Comparison of ENCODE assay signal across 8 mouse cellular contexts in the genomic region with DNA sequence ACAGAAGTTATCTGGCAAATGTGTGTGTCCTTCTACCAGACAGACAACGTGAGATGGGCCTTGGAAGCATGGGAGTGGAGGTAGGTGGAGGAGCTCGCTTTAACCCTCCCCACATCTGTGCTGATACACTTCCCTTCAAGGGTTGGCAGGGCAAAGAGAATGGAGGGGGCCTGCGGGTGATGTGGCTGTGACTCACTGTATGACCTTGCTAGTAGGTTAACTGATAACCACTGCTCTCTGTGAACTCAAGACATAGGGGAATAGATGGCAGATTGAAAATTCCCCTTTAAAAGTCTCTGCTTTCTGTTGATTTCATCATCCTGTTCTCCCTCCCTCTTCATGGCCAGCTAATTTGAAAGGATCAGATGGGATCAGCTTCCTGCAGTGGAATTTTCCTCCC. TPM values are rescaled to one million over a fixed set of nuclear protein-coding genes. Genes with fewer than 3 reads are reported as not detected.
DNase-seq lines count a peak whose midpoint lies in the region; ATAC-seq and TF ChIP-seq lines count a peak whose summit lies in the region.

No protein-coding gene starts in this region.

- H3K4me3 ChIP-seq in kidney, embryonic 14.5 days (ENCODE audit: low read length): peak overlapping the region; percentile 79
- H3K4me3 ChIP-seq in midbrain, postnatal 0 days (ENCODE audit: low read depth, low read length): 0 out of 2 replicates have a peak overlapping the region, but pooled peaks have one; percentile 67

- DNase-seq in kidney, postnatal 36 days: no peak
- peak; percentile 72 for DNase-seq in adrenal gland, postnatal 14 days
- peak; percentile 29 for DNase-seq in induced T-regulatory cell, adult 2 months (ENCODE audit: low read depth)
- no peak for DNase-seq in midbrain, postnatal 0 days (ENCODE audit: low spot score)
- no peak for DNase-seq in layer of hippocampus, postnatal 14 days (ENCODE audit: low spot score in 2 of 2)
- no peak for DNase-seq in embryo, embryonic 11 days

- 87% methylated on average over 3 of the region's 3 CpGs for WGBS in kidney, embryonic 14.5 days
- WGBS in midbrain, postnatal 0 days: 92% methylated on average over 3 of the region's 3 CpGs

- peaks cover 11% of the 10 kb centered on the region for H3K4me1 ChIP-seq in kidney, embryonic 14.5 days (ENCODE audit: control insufficient read depth, insufficient read depth, low read length)
- H3K4me1 ChIP-seq in midbrain, postnatal 0 days (ENCODE audit: insufficient read depth, low read length): peaks cover 5% of the 10 kb centered on the region; the same call in 1 of the 2 replicates

- peaks cover 36% of the 10 kb centered on the region for H3K36me3 ChIP-seq in kidney, embryonic 14.5 days (ENCODE audit: control insufficient read depth, insufficient read depth, low read length)
- peaks cover 19% of the 10 kb centered on the region for H3K36me3 ChIP-seq in midbrain, postnatal 0 days (ENCODE audit: insufficient read depth, low read length)

- no peak overlapping the region for H3K9ac ChIP-seq in kidney, embryonic 14.5 days (ENCODE audit: low read depth, low read length)
- H3K9ac ChIP-seq in midbrain, postnatal 0 days (replicated peaks; ENCODE audit: low read length, poor library complexity, severe bottlenecking): no peak overlapping the region

- no peaks in the 10 kb centered on the region for H3K9me3 ChIP-seq in kidney, embryonic 14.5 days (ENCODE audit: control insufficient read depth, low read length)
- no peaks in the 10 kb centered on the region for H3K9me3 ChIP-seq in midbrain, postnatal 0 days (ENCODE audit: low read length)

- H3K4me2 ChIP-seq in kidney, embryonic 14.5 days (replicated peaks; ENCODE audit: low read depth, low read length): peak overlapping the region; percentile 66
- H3K4me2 ChIP-seq in midbrain, postnatal 0 days (ENCODE audit: low read depth, low read length, poor library complexity, severe bottlenecking): 0 out of 2 replicates have a peak overlapping the region, but pooled peaks have one; percentile 57

- H3K27me3 ChIP-seq in kidney, embryonic 14.5 days (ENCODE audit: control insufficient read depth, insufficient read depth, low read length): no peaks in the 10 kb centered on the region
- no peaks in the 10 kb centered on the region for H3K27me3 ChIP-seq in midbrain, postnatal 0 days (ENCODE audit: insufficient read depth, low read length)

- TF ChIP-seq CTCF in midbrain, postnatal 0 days (IDR thresholded peaks at IDR 0.05): no peak

- H3K27ac ChIP-seq in kidney, embryonic 14.5 days (ENCODE audit: low read depth, low read length): no peak overlapping the region
- H3K27ac ChIP-seq in midbrain, postnatal 0 days (ENCODE audit: low read depth, low read length): no peak overlapping the region

- no peak for ATAC-seq in kidney, embryonic 14.5 days (ENCODE audit: low FRiP score, low TSS enrichment)
- ATAC-seq in midbrain, postnatal 0 days (ENCODE audit: low FRiP score): no peak
- ATAC-seq in erythroid progenitor cell, adult 5-6 weeks (replicated peaks; ENCODE audit: low FRiP score, poor library complexity, severe bottlenecking): no peak

RNA-seq across cellular contexts. Expression of a gene that starts 1.2 kb away (rescaled TPM):
- polyA plus RNA-seq in kidney, embryonic 14.5 days (2014; fragmentation: Nextera tagmentation; extraction: Ambion mirVana): 45.9 and 63.2 TPM in 2 replicates
- 332 and 338 TPM in 2 replicates for total RNA-seq in adrenal gland, postnatal 14 days (2021)
- 68.1 and 69.5 TPM in 2 replicates for total RNA-seq in midbrain, postnatal 0 days (2014; rRNA removed)
- 40.1 and 40.2 TPM in 2 replicates for polyA plus RNA-seq in midbrain, postnatal 0 days (2015; fragmentation: Nextera tagmentation; extraction: Ambion mirVana)
- total RNA-seq in erythroid progenitor cell, adult 5-6 weeks (2015; ENCODE audit: low replicate concordance): 3.6 and 4.2 TPM in 2 replicates
- 9.5 and 15.0 TPM in 2 replicates for total RNA-seq in erythroid progenitor cell, adult 5-6 weeks (2017; ENCODE audit: low replicate concordance)
- 10 to 100 TPM; 65.4 to 68.3 TPM for total RNA-seq in layer of hippocampus, postnatal 14 days (2021)

RNA-seq across cellular contexts. Expression of a gene that starts 2.4 kb away (rescaled TPM):
- polyA plus RNA-seq in kidney, embryonic 14.5 days (2014; fragmentation: Nextera tagmentation; extraction: Ambion mirVana): 1.2 and 1.3 TPM in 2 replicates
- total RNA-seq in adrenal gland, postnatal 14 days (2021): 1.8 and 2.0 TPM in 2 replicates
- total RNA-seq in midbrain, postnatal 0 days (2014; rRNA removed): 0.99 and 3.0 TPM in 2 replicates
- 1.5 TPM in 2 replicates for polyA plus RNA-seq in midbrain, postnatal 0 days (2015; fragmentation: Nextera tagmentation; extraction: Ambion mirVana)
- not detected in 2 replicates for total RNA-seq in erythroid progenitor cell, adult 5-6 weeks (2015; ENCODE audit: low replicate concordance)
- total RNA-seq in erythroid progenitor cell, adult 5-6 weeks (2017; ENCODE audit: low replicate concordance): not detected in 2 replicates
- total RNA-seq in layer of hippocampus, postnatal 14 days (2021): under 1 TPM; 0.48 to 0.86 TPM

RNA-seq across cellular contexts. Expression of a gene that starts 12.3 kb away (rescaled TPM):
- 2,148 and 2,776 TPM in 2 replicates for polyA plus RNA-seq in kidney, embryonic 14.5 days (2014; fragmentation: Nextera tagmentation; extraction: Ambion mirVana)
- 845 and 964 TPM in 2 replicates for total RNA-seq in adrenal gland, postnatal 14 days (2021)
- total RNA-seq in midbrain, postnatal 0 days (2014; rRNA removed): 606 and 1,008 TPM in 2 replicates
- polyA plus RNA-seq in midbrain, postnatal 0 days (2015; fragmentation: Nextera tagmentation; extraction: Ambion mirVana): 1,065 and 1,089 TPM in 2 replicates
- total RNA-seq in erythroid progenitor cell, adult 5-6 weeks (2015; ENCODE audit: low replicate concordance): 298 and 344 TPM in 2 replicates
- total RNA-seq in erythroid progenitor cell, adult 5-6 weeks (2017; ENCODE audit: low replicate concordance): 203 and 323 TPM in 2 replicates
- 100 to 1,000 TPM; 403 to 409 TPM for total RNA-seq in layer of hippocampus, postnatal 14 days (2021)

RNA-seq across cellular contexts. Expression of a gene that starts 15.9 kb away (rescaled TPM):
- polyA plus RNA-seq in kidney, embryonic 14.5 days (2014; fragmentation: Nextera tagmentation; extraction: Ambion mirVana): 234 and 245 TPM in 2 replicates
- total RNA-seq in adrenal gland, postnatal 14 days (2021): 450 and 452 TPM in 2 replicates
- 58.2 and 72.8 TPM in 2 replicates for total RNA-seq in midbrain, postnatal 0 days (2014; rRNA removed)
- 196 and 197 TPM in 2 replicates for polyA plus RNA-seq in midbrain, postnatal 0 days (2015; fragmentation: Nextera tagmentation; extraction: Ambion mirVana)
- total RNA-seq in erythroid progenitor cell, adult 5-6 weeks (2015; ENCODE audit: low replicate concordance): 21.8 and 29.9 TPM in 2 replicates
- total RNA-seq in erythroid progenitor cell, adult 5-6 weeks (2017; ENCODE audit: low replicate concordance): 20.7 and 33.0 TPM in 2 replicates
- total RNA-seq in layer of hippocampus, postnatal 14 days (2021): 100 to 1,000 TPM; 151 to 160 TPM

RNA-seq across cellular contexts. Expression of a gene that starts 40.9 kb away (rescaled TPM):
- polyA plus RNA-seq in kidney, embryonic 14.5 days (2014; fragmentation: Nextera tagmentation; extraction: Ambion mirVana): 81.2 and 102 TPM in 2 replicates
- total RNA-seq in adrenal gland, postnatal 14 days (2021): 104 and 121 TPM in 2 replicates
- total RNA-seq in midbrain, postnatal 0 days (2014; rRNA removed): 56.1 and 56.4 TPM in 2 replicates
- polyA plus RNA-seq in midbrain, postnatal 0 days (2015; fragmentation: Nextera tagmentation; extraction: Ambion mirVana): 79.1 and 95.9 TPM in 2 replicates
- 120 and 141 TPM in 2 replicates for total RNA-seq in erythroid progenitor cell, adult 5-6 weeks (2015; ENCODE audit: low replicate concordance)
- 189 and 314 TPM in 2 replicates for total RNA-seq in erythroid progenitor cell, adult 5-6 weeks (2017; ENCODE audit: low replicate concordance)
- total RNA-seq in layer of hippocampus, postnatal 14 days (2021): 100 to 1,000 TPM; 131 to 147 TPM

Comparison
In these comparisons a context has a peak if more than half of its experiments do, and no peak if none do; other contexts are left out.
1. DNase-seq: peak in adrenal gland, postnatal 14 days (single experiment) and induced T-regulatory cell, adult 2 months (single experiment); none in kidney, postnatal 36 days (0 of 2), midbrain, postnatal 0 days (single experiment), layer of hippocampus, postnatal 14 days (0 of 2) and embryo, embryonic 11 days (single experiment).